Comparison of ENCODE assay signal across 18 mouse cellular contexts in genomic region chr2:180410432-180410831, GRCm38 (mm10). TPM values are rescaled to one million over a fixed set of nuclear protein-coding genes. Genes with fewer than 3 reads are reported as not detected.
DNase-seq lines count a peak whose midpoint lies in the region; ATAC-seq and TF ChIP-seq lines count a peak whose summit lies in the region.
"Had no signal": no experiment of that assay in that cellular context is flagged by ENCODE, and none has a peak within 500 bp of the region (broad histone marks: within the 10 kb centered on the region; RNA-seq: fewer than 3 reads in every experiment).

No protein-coding gene starts in this region.

- H3K27ac ChIP-seq in midbrain, postnatal 0 days (ENCODE audit: low read depth, low read length) = no peak overlapping the region
- H3K27ac ChIP-seq in midbrain, embryonic 15.5 days = no peak overlapping the region
- no peak overlapping the region for H3K27ac ChIP-seq in hindbrain, postnatal 0 days
- H3K27ac ChIP-seq: macrophage had no signal

- no peaks in the 10 kb centered on the region for H3K36me3 ChIP-seq in midbrain, postnatal 0 days (ENCODE audit: insufficient read depth, low read length)
- H3K36me3 ChIP-seq in midbrain, embryonic 15.5 days (replicated peaks) = no peaks in the 10 kb centered on the region
- no peaks in the 10 kb centered on the region for H3K36me3 ChIP-seq in hindbrain, postnatal 0 days (ENCODE audit: insufficient read depth, low read length)

- WGBS in midbrain, postnatal 0 days = 51% methylated on average over 8 of the region's 8 CpGs
- WGBS in midbrain, embryonic 15.5 days = 50% methylated on average over 8 of the region's 8 CpGs
- WGBS in hindbrain, postnatal 0 days = 37% methylated on average over 8 of the region's 8 CpGs

- 0 out of 2 replicates have a peak, but pooled peaks have one; percentile 23 for ATAC-seq in midbrain, postnatal 0 days (ENCODE audit: low FRiP score)
- ATAC-seq in midbrain, embryonic 15.5 days (replicated peaks) = no peak
- peak; percentile 74 for ATAC-seq in hindbrain, postnatal 0 days

- H3K27me3 ChIP-seq in midbrain, postnatal 0 days (ENCODE audit: insufficient read depth, low read length) = no peaks in the 10 kb centered on the region
- H3K27me3 ChIP-seq in midbrain, embryonic 15.5 days (replicated peaks) = no peaks in the 10 kb centered on the region
- H3K27me3 ChIP-seq in hindbrain, postnatal 0 days (ENCODE audit: insufficient read depth, low read length) = no peaks in the 10 kb centered on the region

- TF ChIP-seq CTCF in midbrain, postnatal 0 days (IDR thresholded peaks at IDR 0.05) = no peak
- no peak for TF ChIP-seq CTCF in hindbrain, postnatal 0 days (IDR thresholded peaks at IDR 0.05; ENCODE audit: low read depth)

- intact Hi-C loops in gastrocnemius, postnatal 36 days (cut with DNase I) = no loop called here

- H3K9ac ChIP-seq in midbrain, postnatal 0 days (replicated peaks; ENCODE audit: low read length, poor library complexity, severe bottlenecking) = no peak overlapping the region
- no peak overlapping the region for H3K9ac ChIP-seq in midbrain, embryonic 15.5 days
- no peak overlapping the region for H3K9ac ChIP-seq in hindbrain, postnatal 0 days (replicated peaks; ENCODE audit: low read length)

- H3K4me2 ChIP-seq in midbrain, postnatal 0 days (ENCODE audit: low read depth, low read length, poor library complexity, severe bottlenecking) = no peak overlapping the region
- H3K4me2 ChIP-seq in midbrain, embryonic 15.5 days = no peak overlapping the region
- H3K4me2 ChIP-seq in hindbrain, postnatal 0 days (ENCODE audit: low read depth, low read length) = no peak overlapping the region
- H3K4me2 ChIP-seq: heart, embryonic 11.5 days; liver, embryonic 11.5 days; midbrain, embryonic 11.5 days had no signal

- H3K4me1 ChIP-seq in midbrain, postnatal 0 days (ENCODE audit: insufficient read depth, low read length) = no peaks in the 10 kb centered on the region
- peaks cover 5% of the 10 kb centered on the region for H3K4me1 ChIP-seq in midbrain, embryonic 15.5 days
- H3K4me1 ChIP-seq in hindbrain, postnatal 0 days (ENCODE audit: insufficient read depth, low read length) = no peaks in the 10 kb centered on the region

- H3K4me3 ChIP-seq in midbrain, postnatal 0 days (ENCODE audit: low read depth, low read length) = no peak overlapping the region
- no peak overlapping the region for H3K4me3 ChIP-seq in midbrain, embryonic 15.5 days
- no peak overlapping the region for H3K4me3 ChIP-seq in hindbrain, postnatal 0 days (ENCODE audit: low read length)

- peak; percentile 21 for DNase-seq in gastrocnemius, postnatal 10 days
- no peak for DNase-seq in gastrocnemius, postnatal 36 days
- DNase-seq in midbrain, postnatal 0 days (ENCODE audit: low spot score) = peak; percentile 60
- DNase-seq in hindbrain, postnatal 0 days (ENCODE audit: low spot score) = peak; percentile 65
- DNase-seq in adrenal gland, postnatal 4 days (ENCODE audit: low spot score in 2 of 2) = no peak
- DNase-seq in kidney, postnatal 4 days = no peak
- DNase-seq: adrenal gland, adult 2 months; cerebellum, postnatal 25 days; kidney, adult 8-10 months; layer of hippocampus, adult 9-11 months; lung, adult 18-20 months; right cerebral cortex, postnatal 4 days; thymus, adult 2 months had no signal

- no peaks in the 10 kb centered on the region for H3K9me3 ChIP-seq in midbrain, postnatal 0 days (ENCODE audit: low read length)
- no peaks in the 10 kb centered on the region for H3K9me3 ChIP-seq in midbrain, embryonic 15.5 days
- H3K9me3 ChIP-seq in hindbrain, postnatal 0 days (ENCODE audit: low read length) = no peaks in the 10 kb centered on the region

RNA-seq across cellular contexts. Expression of gene Slco4a1, which starts 45.6 kb away (rescaled TPM):
- total RNA-seq in gastrocnemius, postnatal 10 days (2021) = under 1 TPM; 0.28 to 0.41 TPM
- under 1 TPM in 1 of 2 experiments, not detected in 1; 0.08 TPM for total RNA-seq in gastrocnemius, postnatal 36 days (2021)
- 1.5 and 5.1 TPM in 2 replicates for total RNA-seq in midbrain, postnatal 0 days (2014; rRNA removed)
- polyA plus RNA-seq in midbrain, postnatal 0 days (2015; fragmentation: Nextera tagmentation; extraction: Ambion mirVana) = 2.5 and 2.8 TPM in 2 replicates
- 1.5 and 1.7 TPM in 2 replicates for polyA plus RNA-seq in midbrain, embryonic 15.5 days (2015; fragmentation: Nextera tagmentation; extraction: Ambion mirVana)
- 4.0 and 5.4 TPM in 2 replicates for total RNA-seq in hindbrain, postnatal 0 days (2014; rRNA removed)
- 2.0 and 2.9 TPM in 2 replicates for polyA plus RNA-seq in hindbrain, postnatal 0 days (2015; fragmentation: Nextera tagmentation; extraction: Ambion mirVana)
- under 1 TPM; 0.59 TPM for total RNA-seq in adrenal gland, postnatal 4 days (2021)
- polyA plus RNA-seq: heart, embryonic 11.5 days had no signal

Comparison
In these comparisons a context has a peak if more than half of its experiments do, and no peak if none do; other contexts are left out.
1. DNase-seq: peak in gastrocnemius, postnatal 10 days (single experiment), midbrain, postnatal 0 days (single experiment) and hindbrain, postnatal 0 days (single experiment); none in gastrocnemius, postnatal 36 days (0 of 2), adrenal gland, postnatal 4 days (0 of 2) and kidney, postnatal 4 days (0 of 2).